ENCODE assay signal across 9 mouse cellular contexts in the genomic region with DNA sequence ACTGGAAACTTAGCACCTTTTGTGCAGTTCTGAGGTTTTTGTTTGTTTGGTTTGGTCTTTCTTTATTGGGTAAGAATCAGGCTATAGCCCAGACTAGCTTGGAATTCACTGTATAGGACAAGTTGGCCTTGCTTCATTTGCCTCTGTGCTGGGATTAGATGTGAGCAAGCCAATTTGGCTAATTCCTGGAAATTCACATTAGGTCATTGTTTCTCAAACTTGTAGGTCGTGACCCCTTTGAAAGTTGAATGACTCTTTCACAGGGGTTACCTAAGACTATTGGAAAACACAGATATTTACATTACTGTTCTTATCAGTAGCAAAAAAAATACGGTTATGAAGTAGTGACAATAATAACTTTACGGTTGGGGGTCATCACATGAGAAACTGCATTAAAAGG. TPM values are rescaled to one million over a fixed set of nuclear protein-coding genes. Genes with fewer than 3 reads are reported as not detected.
DNase-seq lines count a peak whose midpoint lies in the region; ATAC-seq lines count a peak whose summit lies in the region.
"Had no signal": no experiment of that assay in that cellular context is flagged by ENCODE, and none has a peak within 500 bp of the region (broad histone marks: within the 10 kb centered on the region; RNA-seq: fewer than 3 reads in every experiment).

No protein-coding gene starts in this region.

- WGBS in heart, embryonic 15.5 days = 75% methylated on average over 3 of the region's 3 CpGs
- 84% methylated on average over 3 of the region's 3 CpGs for WGBS in embryonic facial prominence, embryonic 11.5 days
- 92% methylated on average over 3 of the region's 3 CpGs for whole genome bisulfite sequencing in hindbrain, embryonic 15.5 days
- WGBS in midbrain, embryonic 12.5 days = 91% methylated on average over 3 of the region's 3 CpGs

- peaks cover 2% of the 10 kb centered on the region; the same call in 1 of the 2 replicates for H3K4me1 ChIP-seq in heart, embryonic 15.5 days (replicated peaks)
- no peaks in the 10 kb centered on the region for H3K4me1 ChIP-seq in embryonic facial prominence, embryonic 11.5 days (ENCODE audit: control insufficient read depth, insufficient read depth, low read length)
- H3K4me1 ChIP-seq in hindbrain, embryonic 15.5 days (replicated peaks) = peaks cover 13% of the 10 kb centered on the region
- peaks cover 9% of the 10 kb centered on the region for H3K4me1 ChIP-seq in midbrain, embryonic 12.5 days

- no peaks in the 10 kb centered on the region for H3K9me3 ChIP-seq in heart, embryonic 15.5 days (replicated peaks)
- no peaks in the 10 kb centered on the region for H3K9me3 ChIP-seq in embryonic facial prominence, embryonic 11.5 days (replicated peaks; ENCODE audit: control insufficient read depth, low read length)
- H3K9me3 ChIP-seq in hindbrain, embryonic 15.5 days = no peaks in the 10 kb centered on the region
- H3K9me3 ChIP-seq in midbrain, embryonic 12.5 days = no peaks in the 10 kb centered on the region

- peak overlapping the region; percentile 69; the same call in 1 of the 2 replicates for H3K9ac ChIP-seq in heart, embryonic 15.5 days
- H3K9ac ChIP-seq in embryonic facial prominence, embryonic 11.5 days (replicated peaks; ENCODE audit: low read length) = no peak overlapping the region; the same call in 1 of the 2 replicates
- peak overlapping the region; percentile 87; the same call in 1 of the 2 replicates for H3K9ac ChIP-seq in hindbrain, embryonic 15.5 days
- peak overlapping the region; percentile 81 for H3K9ac ChIP-seq in midbrain, embryonic 12.5 days (replicated peaks)

- no peak for DNase-seq in heart, adult 9 months (ENCODE audit: low spot score in 2 of 2)
- DNase-seq in embryonic facial prominence, embryonic 11.5 days (ENCODE audit: low spot score) = no peak
- no peak for DNase-seq in retina, postnatal 1 day
- DNase-seq in right cerebral cortex, postnatal 14 days = no peak
- no peak for DNase-seq in gastrocnemius, postnatal 36 days
- DNase-seq: gastrocnemius, postnatal 10 days had no signal

- intact Hi-C loops in gastrocnemius, postnatal 36 days (cut with DNase I) = loop anchor here (5.0 kb wide), 1 partner anchor 67 kb away; the partner anchor contains the start of gene Zkscan1

- ATAC-seq in heart, embryonic 15.5 days (replicated peaks; ENCODE audit: insufficient number of reproducible peaks, insufficient read depth, low FRiP score, low read depth) = no peak
- ATAC-seq in embryonic facial prominence, embryonic 11.5 days (replicated peaks; ENCODE audit: insufficient number of reproducible peaks, low FRiP score, low TSS enrichment, low read depth) = no peak
- no peak for ATAC-seq in hindbrain, embryonic 15.5 days (ENCODE audit: low FRiP score, low read depth)
- no peak for ATAC-seq in midbrain, embryonic 12.5 days (ENCODE audit: low FRiP score, low read depth)

- peaks cover 27% of the 10 kb centered on the region for H3K36me3 ChIP-seq in heart, embryonic 15.5 days
- peaks cover 9% of the 10 kb centered on the region for H3K36me3 ChIP-seq in embryonic facial prominence, embryonic 11.5 days (replicated peaks; ENCODE audit: control insufficient read depth, insufficient read depth, low read depth, low read length)
- H3K36me3 ChIP-seq in hindbrain, embryonic 15.5 days = peaks cover 27% of the 10 kb centered on the region
- peaks cover 28% of the 10 kb centered on the region for H3K36me3 ChIP-seq in midbrain, embryonic 12.5 days

- peak overlapping the region; percentile 78 for H3K4me3 ChIP-seq in heart, embryonic 15.5 days
- peak overlapping the region; percentile 79 for H3K4me3 ChIP-seq in embryonic facial prominence, embryonic 11.5 days (ENCODE audit: low read depth, low read length)
- H3K4me3 ChIP-seq in hindbrain, embryonic 15.5 days = peak overlapping the region; percentile 84
- H3K4me3 ChIP-seq in midbrain, embryonic 12.5 days = peak overlapping the region; percentile 69

- no peaks in the 10 kb centered on the region for H3K27me3 ChIP-seq in heart, embryonic 15.5 days
- no peaks in the 10 kb centered on the region for H3K27me3 ChIP-seq in embryonic facial prominence, embryonic 11.5 days (ENCODE audit: control insufficient read depth, insufficient read depth, low read length)
- no peaks in the 10 kb centered on the region for H3K27me3 ChIP-seq in hindbrain, embryonic 15.5 days
- H3K27me3 ChIP-seq in midbrain, embryonic 12.5 days = no peaks in the 10 kb centered on the region

- H3K27ac ChIP-seq in heart, embryonic 15.5 days = no peak overlapping the region
- no peak overlapping the region for H3K27ac ChIP-seq in embryonic facial prominence, embryonic 11.5 days (replicated peaks; ENCODE audit: low read depth, low read length)
- H3K27ac ChIP-seq in hindbrain, embryonic 15.5 days (replicated peaks) = peak overlapping the region; percentile 95
- H3K27ac ChIP-seq in midbrain, embryonic 12.5 days (replicated peaks) = no peak overlapping the region

- H3K4me2 ChIP-seq in heart, embryonic 15.5 days = peak overlapping the region; percentile 68
- peak overlapping the region; percentile 45 for H3K4me2 ChIP-seq in embryonic facial prominence, embryonic 11.5 days (ENCODE audit: low read depth, low read length)
- H3K4me2 ChIP-seq in hindbrain, embryonic 15.5 days = peak overlapping the region; percentile 71
- H3K4me2 ChIP-seq in midbrain, embryonic 12.5 days (replicated peaks) = peak overlapping the region; percentile 71

RNA-seq across cellular contexts. Expression of gene Zfp113, which starts 1.2 kb away (rescaled TPM):
- 10.5 and 14.3 TPM in 2 replicates for polyA plus RNA-seq in heart, embryonic 15.5 days (2015; fragmentation: Nextera tagmentation; extraction: Ambion mirVana)
- polyA plus RNA-seq in embryonic facial prominence, embryonic 11.5 days (2014; fragmentation: Nextera tagmentation; extraction: Ambion mirVana) = 16.3 and 16.4 TPM in 2 replicates
- polyA plus RNA-seq in hindbrain, embryonic 15.5 days (2015; fragmentation: Nextera tagmentation; extraction: Ambion mirVana) = 26.5 and 31.3 TPM in 2 replicates
- polyA plus RNA-seq in midbrain, embryonic 12.5 days (2016; fragmentation: Nextera tagmentation; extraction: Ambion mirVana) = 46.3 and 47.0 TPM in 2 replicates
- 1 to 10 TPM; 2.5 to 5.4 TPM for total RNA-seq in gastrocnemius, postnatal 36 days (2021)

RNA-seq across cellular contexts. Expression of gene Cops6, which starts 6.5 kb away (rescaled TPM):
- polyA plus RNA-seq in heart, embryonic 15.5 days (2015; fragmentation: Nextera tagmentation; extraction: Ambion mirVana) = 231 and 274 TPM in 2 replicates
- 272 and 292 TPM in 2 replicates for polyA plus RNA-seq in embryonic facial prominence, embryonic 11.5 days (2014; fragmentation: Nextera tagmentation; extraction: Ambion mirVana)
- 313 and 320 TPM in 2 replicates for polyA plus RNA-seq in hindbrain, embryonic 15.5 days (2015; fragmentation: Nextera tagmentation; extraction: Ambion mirVana)
- 280 and 295 TPM in 2 replicates for polyA plus RNA-seq in midbrain, embryonic 12.5 days (2016; fragmentation: Nextera tagmentation; extraction: Ambion mirVana)
- 10 to 100 TPM; 92.5 to 95.9 TPM for total RNA-seq in gastrocnemius, postnatal 36 days (2021)

RNA-seq across cellular contexts. Expression of gene Ap4m1, which starts 17.4 kb away (rescaled TPM):
- 10.4 and 13.9 TPM in 2 replicates for polyA plus RNA-seq in heart, embryonic 15.5 days (2015; fragmentation: Nextera tagmentation; extraction: Ambion mirVana)
- polyA plus RNA-seq in embryonic facial prominence, embryonic 11.5 days (2014; fragmentation: Nextera tagmentation; extraction: Ambion mirVana) = 15.9 and 19.7 TPM in 2 replicates
- polyA plus RNA-seq in hindbrain, embryonic 15.5 days (2015; fragmentation: Nextera tagmentation; extraction: Ambion mirVana) = 24.7 and 26.2 TPM in 2 replicates
- polyA plus RNA-seq in midbrain, embryonic 12.5 days (2016; fragmentation: Nextera tagmentation; extraction: Ambion mirVana) = 27.9 and 28.2 TPM in 2 replicates
- total RNA-seq in gastrocnemius, postnatal 36 days (2021) = 1 to 10 TPM; 6.9 to 8.3 TPM

RNA-seq across cellular contexts. Expression of gene Mcm7, which starts 17.8 kb away (rescaled TPM):
- 91.8 and 123 TPM in 2 replicates for polyA plus RNA-seq in heart, embryonic 15.5 days (2015; fragmentation: Nextera tagmentation; extraction: Ambion mirVana)
- 303 and 307 TPM in 2 replicates for polyA plus RNA-seq in embryonic facial prominence, embryonic 11.5 days (2014; fragmentation: Nextera tagmentation; extraction: Ambion mirVana)
- polyA plus RNA-seq in hindbrain, embryonic 15.5 days (2015; fragmentation: Nextera tagmentation; extraction: Ambion mirVana) = 85.4 and 94.5 TPM in 2 replicates
- 250 and 269 TPM in 2 replicates for polyA plus RNA-seq in midbrain, embryonic 12.5 days (2016; fragmentation: Nextera tagmentation; extraction: Ambion mirVana)
- 1 to 10 TPM; 7.6 to 8.7 TPM for total RNA-seq in gastrocnemius, postnatal 36 days (2021)

RNA-seq across cellular contexts. Expression of gene Taf6, which starts 32.9 kb away (rescaled TPM):
- 54.4 and 61.7 TPM in 2 replicates for polyA plus RNA-seq in heart, embryonic 15.5 days (2015; fragmentation: Nextera tagmentation; extraction: Ambion mirVana)
- polyA plus RNA-seq in embryonic facial prominence, embryonic 11.5 days (2014; fragmentation: Nextera tagmentation; extraction: Ambion mirVana) = 120 and 125 TPM in 2 replicates
- 75.5 and 77.7 TPM in 2 replicates for polyA plus RNA-seq in hindbrain, embryonic 15.5 days (2015; fragmentation: Nextera tagmentation; extraction: Ambion mirVana)
- 121 and 129 TPM in 2 replicates for polyA plus RNA-seq in midbrain, embryonic 12.5 days (2016; fragmentation: Nextera tagmentation; extraction: Ambion mirVana)
- 10 to 100 TPM; 27.2 to 29.1 TPM for total RNA-seq in gastrocnemius, postnatal 36 days (2021)
